Mouse (Mus musculus): ENCODE results near the gene Fam57a. TPM values are rescaled to one million over a fixed set of nuclear protein-coding genes. Genes with fewer than 3 reads are reported as not detected.
A peak's percentile ranks its signal among the peaks of the same experiment; 100 is the strongest.
"Not testable (repeated sequence)": the region's sequence is repeated elsewhere in the genome, so short reads cannot be mapped to it uniquely, and the experiment has no call there.

Gene Fam57a
- polyA plus RNA-seq, 1 experiment from 2014 or later = 36.4 TPM

- no peaks in the 10 kb centered on the region for H3K9me3 ChIP-seq (replicated peaks)
- 56% methylated on average over 8 of the region's 8 CpGs for WGBS
- peaks cover 15% of the 10 kb centered on the region for H3K4me1 ChIP-seq
- H3K4me3 ChIP-seq = no peak overlapping the region
- no peak for DNase-seq (ENCODE audit: low spot score)
- no peaks in the 10 kb centered on the region for H3K36me3 ChIP-seq
- 0 out of 2 replicates have a peak, but pooled peaks cover 7% of the 10 kb centered on the region for H3K27me3 ChIP-seq (ENCODE audit: low read depth, poor library complexity, severe bottlenecking)
- H3K27ac ChIP-seq = no peak overlapping the region
Measured at GRCm38 (mm10) chr11:76196977-76197469, 17.6 kb downstream of the Fam57a start.

- Histone ChIP-seq H3K36me3 (peaks cover 27% of the 10 kb centered on the region), H3K27ac (peak overlapping the region; percentile 92), H3K4me1 (peaks cover 28% of the 10 kb centered on the region), H3K4me3 (peak overlapping the region; percentile 93), H3K9me3 (replicated peaks) (no peaks in the 10 kb centered on the region), H3K27me3 (ENCODE audit: low read depth, poor library complexity, severe bottlenecking) (0 out of 2 replicates have a peak, but pooled peaks cover 7% of the 10 kb centered on the region)
- DNase-seq (ENCODE audit: low spot score) = peak; percentile 88
- WGBS = under 1% methylated on average over 83 of the region's 90 CpGs
Measured at GRCm38 (mm10) chr11:76201761-76202674, 22.5 kb downstream of the Fam57a start.

- Histone ChIP-seq H3K27ac (no peak overlapping the region), H3K36me3 (peaks cover 75% of the 10 kb centered on the region), H3K9me3 (replicated peaks) (no peaks in the 10 kb centered on the region), H3K27me3 (ENCODE audit: low read depth, poor library complexity, severe bottlenecking) (no peaks in the 10 kb centered on the region), H3K4me3 (no peak overlapping the region), H3K4me1 (peaks cover 15% of the 10 kb centered on the region)
- DNase-seq (ENCODE audit: low spot score) = no peak
- 90% methylated on average over 5 of the region's 5 CpGs for WGBS
Measured at GRCm38 (mm10) chr11:76206793-76207192, 27.3 kb downstream of the Fam57a start.

- Histone ChIP-seq H3K36me3 (peaks cover 96% of the 10 kb centered on the region), H3K27me3 (ENCODE audit: low read depth, poor library complexity, severe bottlenecking) (no peaks in the 10 kb centered on the region), H3K9me3 (replicated peaks) (no peaks in the 10 kb centered on the region), H3K4me1 (no peaks in the 10 kb centered on the region), H3K27ac (no peak overlapping the region), H3K4me3 (no peak overlapping the region)
- whole genome bisulfite sequencing = 94% methylated on average over 13 of the region's 13 CpGs
- DNase-seq (ENCODE audit: low spot score) = no peak
Measured at GRCm38 (mm10) chr11:76210228-76210985, 30.9 kb downstream of the Fam57a start.

- not testable (repeated sequence) for DNase-seq (ENCODE audit: low spot score); H3K27me3 ChIP-seq (ENCODE audit: low read depth, poor library complexity, severe bottlenecking); H3K27ac ChIP-seq; H3K4me1 ChIP-seq; H3K4me3 ChIP-seq; H3K9me3 ChIP-seq (replicated peaks)
- peaks cover 87% of the 10 kb centered on the region for H3K36me3 ChIP-seq
- WGBS = 93% methylated on average over 5 of the region's 6 CpGs
Measured at GRCm38 (mm10) chr11:76211595-76211994, 32.1 kb downstream of the Fam57a start.

- Histone ChIP-seq H3K9me3 (replicated peaks) (no peaks in the 10 kb centered on the region), H3K4me3 (no peak overlapping the region), H3K4me1 (peaks cover 21% of the 10 kb centered on the region), H3K27me3 (ENCODE audit: low read depth, poor library complexity, severe bottlenecking) (no peaks in the 10 kb centered on the region), H3K36me3 (peaks cover 65% of the 10 kb centered on the region), H3K27ac (no peak overlapping the region)
- WGBS = 92% methylated on average over 5 of the region's 5 CpGs
- no peak for DNase-seq (ENCODE audit: low spot score)
Measured at GRCm38 (mm10) chr11:76213841-76214240, 34.4 kb downstream of the Fam57a start.

GRCm38 (mm10) chr11:76215011-76215410, 35.5 kb downstream of the Fam57a start:
- no peaks in the 10 kb centered on the region for H3K9me3 ChIP-seq (replicated peaks)
- H3K27ac ChIP-seq = no peak overlapping the region
- peaks cover 64% of the 10 kb centered on the region for H3K36me3 ChIP-seq
- no peak overlapping the region for H3K4me3 ChIP-seq
- peaks cover 21% of the 10 kb centered on the region for H3K4me1 ChIP-seq
- 95% methylated on average over 2 of the region's 2 CpGs for WGBS
- DNase-seq (ENCODE audit: low spot score) = no peak
- H3K27me3 ChIP-seq (ENCODE audit: low read depth, poor library complexity, severe bottlenecking) = no peaks in the 10 kb centered on the region

- H3K27ac ChIP-seq = peak overlapping the region; percentile 97
Measured at GRCm38 (mm10) chr11:76216049-76216540, 36.6 kb downstream of the Fam57a start.

GRCm38 (mm10) chr11:76216681-76217389, 37.4 kb downstream of the Fam57a start:
- Histone ChIP-seq H3K9me3 (replicated peaks) (no peaks in the 10 kb centered on the region), H3K27ac (peak overlapping the region; percentile 97), H3K27me3 (ENCODE audit: low read depth, poor library complexity, severe bottlenecking) (no peaks in the 10 kb centered on the region), H3K4me1 (peaks cover 21% of the 10 kb centered on the region), H3K4me3 (peak overlapping the region; percentile 80), H3K36me3 (peaks cover 64% of the 10 kb centered on the region)
- peak; percentile 62 for DNase-seq (ENCODE audit: low spot score)
- 5% methylated on average over 33 of the region's 33 CpGs for WGBS

More at GRCm38 (mm10) chr11:76216049-76216540, 36.6 kb downstream of the Fam57a start:
- 92% methylated on average over 5 of the region's 5 CpGs for WGBS
- peak overlapping the region; percentile 80 for H3K4me3 ChIP-seq
- peaks cover 21% of the 10 kb centered on the region for H3K4me1 ChIP-seq
- no peak for DNase-seq (ENCODE audit: low spot score)
- no peaks in the 10 kb centered on the region for H3K9me3 ChIP-seq (replicated peaks)
- peaks cover 64% of the 10 kb centered on the region for H3K36me3 ChIP-seq
- no peaks in the 10 kb centered on the region for H3K27me3 ChIP-seq (ENCODE audit: low read depth, poor library complexity, severe bottlenecking)

- no peaks in the 10 kb centered on the region for H3K27me3 ChIP-seq (ENCODE audit: low read depth, poor library complexity, severe bottlenecking)
- peak within 1 kb of the TSS; percentile 97 for H3K27ac ChIP-seq
- WGBS = under 1% methylated on average over 35 of the region's 35 CpGs
- no peaks in the 10 kb centered on the region for H3K9me3 ChIP-seq (replicated peaks)
- DNase-seq (ENCODE audit: low spot score) = peak; percentile 99
- H3K4me1 ChIP-seq = peaks cover 21% of the 10 kb centered on the region
- peaks cover 64% of the 10 kb centered on the region for H3K36me3 ChIP-seq
- peak within 1 kb of the TSS; percentile 80 for H3K4me3 ChIP-seq
Measured at GRCm38 (mm10) chr11:76217390-76217800, 37.9 kb downstream of the Fam57a start, which contains the start of the genes Dbil5 and Gemin4. Gene Dbil5 (plus strand): TSS chr11:76217608. Gene Gemin4 (minus strand): TSS chr11:76217664.

- no peaks in the 10 kb centered on the region for H3K27me3 ChIP-seq (ENCODE audit: low read depth, poor library complexity, severe bottlenecking)
- no peak overlapping the region for H3K27ac ChIP-seq
- WGBS = 94% methylated on average over 5 of the region's 5 CpGs
- no peak overlapping the region for H3K4me3 ChIP-seq
- no peak for DNase-seq (ENCODE audit: low spot score)
- peaks cover 78% of the 10 kb centered on the region for H3K36me3 ChIP-seq
- H3K9me3 ChIP-seq (replicated peaks) = no peaks in the 10 kb centered on the region
- no peaks in the 10 kb centered on the region for H3K4me1 ChIP-seq
Measured at GRCm38 (mm10) chr11:76224631-76225030, 45.2 kb downstream of the Fam57a start.

GRCm38 (mm10) chr11:76225051-76225450, 45.6 kb downstream of the Fam57a start:
- H3K9me3 ChIP-seq (replicated peaks) = no peaks in the 10 kb centered on the region
- no peaks in the 10 kb centered on the region for H3K4me1 ChIP-seq
- H3K27me3 ChIP-seq (ENCODE audit: low read depth, poor library complexity, severe bottlenecking) = no peaks in the 10 kb centered on the region
- H3K36me3 ChIP-seq = peaks cover 75% of the 10 kb centered on the region
- H3K27ac ChIP-seq = no peak overlapping the region
- no peak overlapping the region for H3K4me3 ChIP-seq
- DNase-seq (ENCODE audit: low spot score) = no peak
